In genomic region chr11:87427273-87428050, GRCm38 (mm10) we compare ENCODE assay signal across 8 mouse cellular contexts. TPM values are rescaled to one million over a fixed set of nuclear protein-coding genes. Genes with fewer than 3 reads are reported as not detected.
DNase-seq lines count a peak whose midpoint lies in the region; ATAC-seq and TF ChIP-seq lines count a peak whose summit lies in the region.

No protein-coding gene starts in this region.

- 30% methylated on average over 1 of the region's 1 CpGs for WGBS in heart, adult 2 months
- 25% methylated on average over 1 of the region's 1 CpGs for WGBS in limb, embryonic 14.5 days
- 44% methylated on average over 1 of the region's 1 CpGs for WGBS in stomach, embryonic 16.5 days

- no peaks in the 10 kb centered on the region for H3K27me3 ChIP-seq in heart, adult 2 months (ENCODE audit: control insufficient read depth, insufficient read depth, low read length)
- H3K27me3 ChIP-seq in limb, embryonic 14.5 days (ENCODE audit: control insufficient read depth, insufficient read depth, low read length) = no peaks in the 10 kb centered on the region
- no peaks in the 10 kb centered on the region for H3K27me3 ChIP-seq in stomach, embryonic 16.5 days (ENCODE audit: control insufficient read depth, insufficient read depth, low read length)

- ATAC-seq in limb, embryonic 14.5 days (ENCODE audit: low FRiP score, low read depth) = no peak
- ATAC-seq in stomach, embryonic 16.5 days (ENCODE audit: insufficient read depth, low FRiP score) = no peak

- TF ChIP-seq POLR2A in heart, adult 2 months (IDR thresholded peaks at IDR 0.05; ENCODE audit: insufficient read depth, low read depth, low read length) = no peak
- TF ChIP-seq POLR2A in limb, embryonic 14.5 days (IDR thresholded peaks at IDR 0.05; ENCODE audit: borderline replicate concordance, extremely low read depth, insufficient read depth, insufficient read length) = no peak

- H3K79me2 ChIP-seq in heart, adult 2 months (replicated peaks; ENCODE audit: control insufficient read depth, insufficient read depth, low read length) = no peaks in the 10 kb centered on the region

- H3K4me2 ChIP-seq in limb, embryonic 14.5 days (replicated peaks; ENCODE audit: low read depth, low read length, severe bottlenecking) = no peak overlapping the region
- no peak overlapping the region for H3K4me2 ChIP-seq in stomach, embryonic 16.5 days (ENCODE audit: low read depth, low read length)

- H3K9me3 ChIP-seq in limb, embryonic 14.5 days (ENCODE audit: control insufficient read depth, low read length) = no peaks in the 10 kb centered on the region
- H3K9me3 ChIP-seq in stomach, embryonic 16.5 days (replicated peaks; ENCODE audit: control insufficient read depth, low read length) = no peaks in the 10 kb centered on the region

- peak overlapping the region; percentile 93; the same call in 1 of the 2 replicates for H3K27ac ChIP-seq in heart, adult 2 months
- peak overlapping the region; percentile 38; the same call in 1 of the 2 replicates for H3K27ac ChIP-seq in limb, embryonic 14.5 days (replicated peaks; ENCODE audit: low read depth, low read length)
- peak overlapping the region; percentile 3 for H3K27ac ChIP-seq in stomach, embryonic 16.5 days (ENCODE audit: low read length)

- no peaks in the 10 kb centered on the region for H3K36me3 ChIP-seq in heart, adult 2 months (ENCODE audit: control insufficient read depth, insufficient read depth, low read length)
- H3K36me3 ChIP-seq in limb, embryonic 14.5 days (ENCODE audit: control insufficient read depth, insufficient read depth, low read length) = no peaks in the 10 kb centered on the region
- no peaks in the 10 kb centered on the region for H3K36me3 ChIP-seq in stomach, embryonic 16.5 days (ENCODE audit: control insufficient read depth, insufficient read depth, low read length)

- intact Hi-C loops in heart, adult 2 months (cut with DNase I) = loop anchor here (1.0 to 2.0 kb wide), 3 partner anchors 15 to 41 kb away; no protein-coding TSS in a partner anchor
- intact Hi-C loops in heart, postnatal 25 days (cut with DNase I) = loop anchor here (2.0 to 10.0 kb wide), 3 partner anchors 13 to 167 kb away; partner anchors contain the start of gene Mtmr4

- TF ChIP-seq CTCF in heart, adult 2 months (IDR thresholded peaks at IDR 0.05) = no peak

- TF ChIP-seq EP300 in heart, adult 2 months (IDR thresholded peaks at IDR 0.05; ENCODE audit: insufficient read depth, low read depth, low read length) = no peak

- DNase-seq in heart, adult 2 months = no peak
- no peak for DNase-seq in heart, postnatal 25 days (ENCODE audit: low spot score)
- peak; percentile 96 for DNase-seq in retina, postnatal 1 day
- no peak for DNase-seq in retina, embryonic 14.5 days (ENCODE audit: low spot score)
- DNase-seq in limb, embryonic 14.5 days (ENCODE audit: low spot score) = no peak
- DNase-seq in layer of hippocampus, postnatal 10 days (ENCODE audit: low spot score in 2 of 2) = no peak
- DNase-seq in thymus, postnatal 25 days = no peak

- H3K9ac ChIP-seq in heart, adult 2 months (ENCODE audit: low read depth, low read length) = no peak overlapping the region
- H3K9ac ChIP-seq in limb, embryonic 14.5 days (ENCODE audit: low read depth, low read length, severe bottlenecking) = no peak overlapping the region
- no peak overlapping the region for H3K9ac ChIP-seq in stomach, embryonic 16.5 days (ENCODE audit: low read length)

- H3K4me3 ChIP-seq in heart, adult 2 months = no peak overlapping the region
- no peak overlapping the region for H3K4me3 ChIP-seq in limb, embryonic 14.5 days (replicated peaks; ENCODE audit: low read length)
- no peak overlapping the region for H3K4me3 ChIP-seq in stomach, embryonic 16.5 days (replicated peaks; ENCODE audit: low read length)

- H3K4me1 ChIP-seq in heart, adult 2 months (ENCODE audit: control insufficient read depth, insufficient read depth, low read length) = no peaks in the 10 kb centered on the region
- H3K4me1 ChIP-seq in limb, embryonic 14.5 days (ENCODE audit: control insufficient read depth, insufficient read depth, low read length) = 0 out of 2 replicates have a peak, but pooled peaks cover 3% of the 10 kb centered on the region
- H3K4me1 ChIP-seq in stomach, embryonic 16.5 days (ENCODE audit: control insufficient read depth, insufficient read depth, low read length) = peaks cover 6% of the 10 kb centered on the region; the same call in 1 of the 2 replicates

RNA-seq across cellular contexts. Expression of gene Tex14, which starts 22.6 kb away (rescaled TPM):
- under 1 TPM in 1 of 2 experiments, not detected in 1; 0.23 TPM for total RNA-seq in heart, adult 2 months (2021)
- polyA plus RNA-seq in heart, adult 2 months (2012; rRNA removed) = 0.08 and 0.35 TPM in 2 replicates
- under 1 TPM; 0.36 to 0.47 TPM for total RNA-seq in heart, postnatal 25 days (2021)
- 1.3 and 1.5 TPM in 2 replicates for polyA plus RNA-seq in limb, embryonic 14.5 days (2012; rRNA removed)
- polyA plus RNA-seq in limb, embryonic 14.5 days (2014; fragmentation: Nextera tagmentation; extraction: Ambion mirVana) = 1.6 and 2.0 TPM in 2 replicates
- polyA plus RNA-seq in stomach, embryonic 16.5 days (2015; fragmentation: Nextera tagmentation; extraction: Ambion mirVana) = 0.36 and 1.0 TPM in 2 replicates
- total RNA-seq in layer of hippocampus, postnatal 10 days (2021) = under 1 TPM; 0.22 to 0.48 TPM

RNA-seq across cellular contexts. Expression of gene Rad51c, which starts 22.7 kb away (rescaled TPM):
- 1 to 10 TPM in 1 of 2 experiments, under 1 TPM in 1; 0.89 to 1.7 TPM for total RNA-seq in heart, adult 2 months (2021)
- 0.35 and 0.97 TPM in 2 replicates for polyA plus RNA-seq in heart, adult 2 months (2012; rRNA removed)
- total RNA-seq in heart, postnatal 25 days (2021) = 1 to 10 TPM; 1.6 to 1.7 TPM
- polyA plus RNA-seq in limb, embryonic 14.5 days (2012; rRNA removed) = 9.8 and 10.0 TPM in 2 replicates
- polyA plus RNA-seq in limb, embryonic 14.5 days (2014; fragmentation: Nextera tagmentation; extraction: Ambion mirVana) = 6.1 and 8.0 TPM in 2 replicates
- polyA plus RNA-seq in stomach, embryonic 16.5 days (2015; fragmentation: Nextera tagmentation; extraction: Ambion mirVana) = 6.3 and 7.1 TPM in 2 replicates
- 1 to 10 TPM; 4.1 to 4.7 TPM for total RNA-seq in layer of hippocampus, postnatal 10 days (2021)

Comparison
In these comparisons a context has a peak if more than half of its experiments do, and no peak if none do; other contexts are left out.
1. H3K27ac ChIP-seq: peak in every context shown above with its lines; median percentile 93 in heart, adult 2 months; 38 in limb, embryonic 14.5 days; 3 in stomach, embryonic 16.5 days.